Mouse (Mus musculus): ENCODE results near the gene Prkcb. TPM values are rescaled to one million over a fixed set of nuclear protein-coding genes. Genes with fewer than 3 reads are reported as not detected.

Gene Prkcb
- polyA plus RNA-seq, 1 experiment from 2014 or later: 4.1 TPM

GRCm38 (mm10) chr7:122512430-122512966, 223.9 kb downstream of the Prkcb start:
- WGBS: 71% methylated on average over 13 of the region's 13 CpGs
- Histone ChIP-seq H3K9me3 (ENCODE audit: control insufficient read depth, low read length) (no peaks in the 10 kb centered on the region), H3K4me1 (ENCODE audit: control insufficient read depth, insufficient read depth, low read length) (no peaks in the 10 kb centered on the region), H3K9ac (ENCODE audit: low read depth, low read length) (no peak overlapping the region), H3K4me2 (ENCODE audit: low read depth, low read length) (no peak overlapping the region), H3K27me3 (replicated peaks; ENCODE audit: control insufficient read depth, insufficient read depth, low read length) (no peaks in the 10 kb centered on the region), H3K36me3 (ENCODE audit: control insufficient read depth, insufficient read depth, low read length) (no peaks in the 10 kb centered on the region), H3K27ac (ENCODE audit: low read length) (no peak overlapping the region), H3K4me3 (ENCODE audit: low read length) (no peak overlapping the region)
- no peak for ATAC-seq

GRCm38 (mm10) chr7:122520850-122521638, 232.5 kb downstream of the Prkcb start:
- Histone ChIP-seq H3K36me3 (ENCODE audit: control insufficient read depth, insufficient read depth, low read length) (no peaks in the 10 kb centered on the region), H3K4me1 (ENCODE audit: control insufficient read depth, insufficient read depth, low read length) (no peaks in the 10 kb centered on the region), H3K4me3 (ENCODE audit: low read length) (no peak overlapping the region), H3K9ac (ENCODE audit: low read depth, low read length) (no peak overlapping the region), H3K9me3 (ENCODE audit: control insufficient read depth, low read length) (no peaks in the 10 kb centered on the region), H3K27me3 (replicated peaks; ENCODE audit: control insufficient read depth, insufficient read depth, low read length) (no peaks in the 10 kb centered on the region), H3K27ac (ENCODE audit: low read length) (no peak overlapping the region), H3K4me2 (ENCODE audit: low read depth, low read length) (no peak overlapping the region)
- no peak for ATAC-seq
- WGBS: 50% methylated on average over 7 of the region's 7 CpGs

- no peak for ATAC-seq
- no peaks in the 10 kb centered on the region for H3K9me3 ChIP-seq (ENCODE audit: control insufficient read depth, low read length)
- no peaks in the 10 kb centered on the region for H3K27me3 ChIP-seq (replicated peaks; ENCODE audit: control insufficient read depth, insufficient read depth, low read length)
- no peak overlapping the region for H3K27ac ChIP-seq (ENCODE audit: low read length)
- H3K4me2 ChIP-seq (ENCODE audit: low read depth, low read length): no peak overlapping the region
- no peaks in the 10 kb centered on the region for H3K36me3 ChIP-seq (ENCODE audit: control insufficient read depth, insufficient read depth, low read length)
- H3K4me1 ChIP-seq (ENCODE audit: control insufficient read depth, insufficient read depth, low read length): no peaks in the 10 kb centered on the region
- no peak overlapping the region for H3K4me3 ChIP-seq (ENCODE audit: low read length)
- 95% methylated on average over 11 of the region's 11 CpGs for WGBS
- H3K9ac ChIP-seq (ENCODE audit: low read depth, low read length): no peak overlapping the region
Observed at GRCm38 (mm10) chr7:122528201-122528600, 239.7 kb downstream of the Prkcb start.

- H3K36me3 ChIP-seq (ENCODE audit: control insufficient read depth, insufficient read depth, low read length): no peaks in the 10 kb centered on the region
- H3K9ac ChIP-seq (ENCODE audit: low read depth, low read length): no peak overlapping the region
- H3K4me3 ChIP-seq (ENCODE audit: low read length): no peak overlapping the region
- no peak overlapping the region for H3K27ac ChIP-seq (ENCODE audit: low read length)
- WGBS: 91% methylated on average over 5 of the region's 5 CpGs
- H3K4me1 ChIP-seq (ENCODE audit: control insufficient read depth, insufficient read depth, low read length): no peaks in the 10 kb centered on the region
- no peak for ATAC-seq
- H3K4me2 ChIP-seq (ENCODE audit: low read depth, low read length): no peak overlapping the region
- no peaks in the 10 kb centered on the region for H3K27me3 ChIP-seq (replicated peaks; ENCODE audit: control insufficient read depth, insufficient read depth, low read length)
- H3K9me3 ChIP-seq (ENCODE audit: control insufficient read depth, low read length): no peaks in the 10 kb centered on the region
Observed at GRCm38 (mm10) chr7:122528646-122529045, 240.1 kb downstream of the Prkcb start.

- ATAC-seq: no peak
- Histone ChIP-seq H3K4me1 (ENCODE audit: control insufficient read depth, insufficient read depth, low read length) (no peaks in the 10 kb centered on the region), H3K9me3 (ENCODE audit: control insufficient read depth, low read length) (no peaks in the 10 kb centered on the region), H3K9ac (ENCODE audit: low read depth, low read length) (no peak overlapping the region), H3K4me2 (ENCODE audit: low read depth, low read length) (no peak overlapping the region), H3K27me3 (replicated peaks; ENCODE audit: control insufficient read depth, insufficient read depth, low read length) (no peaks in the 10 kb centered on the region), H3K27ac (ENCODE audit: low read length) (no peak overlapping the region), H3K4me3 (ENCODE audit: low read length) (no peak overlapping the region), H3K36me3 (ENCODE audit: control insufficient read depth, insufficient read depth, low read length) (no peaks in the 10 kb centered on the region)
- 83% methylated on average over 9 of the region's 9 CpGs for WGBS
Observed at GRCm38 (mm10) chr7:122533566-122534360, 245.2 kb downstream of the Prkcb start.

GRCm38 (mm10) chr7:122544616-122545015, 256.1 kb downstream of the Prkcb start:
- no peak for ATAC-seq
- no peak overlapping the region for H3K4me3 ChIP-seq (ENCODE audit: low read length)
- no peaks in the 10 kb centered on the region for H3K27me3 ChIP-seq (replicated peaks; ENCODE audit: control insufficient read depth, insufficient read depth, low read length)
- no peaks in the 10 kb centered on the region for H3K4me1 ChIP-seq (ENCODE audit: control insufficient read depth, insufficient read depth, low read length)
- no peak overlapping the region for H3K4me2 ChIP-seq (ENCODE audit: low read depth, low read length)
- no peak overlapping the region for H3K9ac ChIP-seq (ENCODE audit: low read depth, low read length)
- no peaks in the 10 kb centered on the region for H3K36me3 ChIP-seq (ENCODE audit: control insufficient read depth, insufficient read depth, low read length)
- no peak overlapping the region for H3K27ac ChIP-seq (ENCODE audit: low read length)
- 79% methylated on average over 3 of the region's 3 CpGs for WGBS
- H3K9me3 ChIP-seq (ENCODE audit: control insufficient read depth, low read length): no peaks in the 10 kb centered on the region

- 60% methylated on average over 6 of the region's 6 CpGs for WGBS
- ATAC-seq: no peak
- H3K27me3 ChIP-seq (replicated peaks; ENCODE audit: control insufficient read depth, insufficient read depth, low read length): no peaks in the 10 kb centered on the region
Observed at GRCm38 (mm10) chr7:122556575-122557140, 268.1 kb downstream of the Prkcb start.

GRCm38 (mm10) chr7:122558085-122558811, 269.7 kb downstream of the Prkcb start:
- WGBS: 51% methylated on average over 7 of the region's 7 CpGs

More at GRCm38 (mm10) chr7:122556575-122557140, 268.1 kb downstream of the Prkcb start:
- Histone ChIP-seq H3K9ac (ENCODE audit: low read depth, low read length) (no peak overlapping the region), H3K4me2 (ENCODE audit: low read depth, low read length) (no peak overlapping the region), H3K36me3 (ENCODE audit: control insufficient read depth, insufficient read depth, low read length) (no peaks in the 10 kb centered on the region), H3K4me3 (ENCODE audit: low read length) (no peak overlapping the region), H3K4me1 (ENCODE audit: control insufficient read depth, insufficient read depth, low read length) (no peaks in the 10 kb centered on the region), H3K9me3 (ENCODE audit: control insufficient read depth, low read length) (no peaks in the 10 kb centered on the region), H3K27ac (ENCODE audit: low read length) (no peak overlapping the region)

GRCm38 (mm10) chr7:122558912-122559311, 270.4 kb downstream of the Prkcb start:
- Histone ChIP-seq H3K27me3 (replicated peaks; ENCODE audit: control insufficient read depth, insufficient read depth, low read length) (no peaks in the 10 kb centered on the region), H3K4me3 (ENCODE audit: low read length) (no peak overlapping the region), H3K36me3 (ENCODE audit: control insufficient read depth, insufficient read depth, low read length) (no peaks in the 10 kb centered on the region), H3K9me3 (ENCODE audit: control insufficient read depth, low read length) (no peaks in the 10 kb centered on the region), H3K4me2 (ENCODE audit: low read depth, low read length) (no peak overlapping the region), H3K9ac (ENCODE audit: low read depth, low read length) (no peak overlapping the region), H3K4me1 (ENCODE audit: control insufficient read depth, insufficient read depth, low read length) (no peaks in the 10 kb centered on the region), H3K27ac (ENCODE audit: low read length) (no peak overlapping the region)
- WGBS: 34% methylated on average over 6 of the region's 6 CpGs
- ATAC-seq: no peak

More at GRCm38 (mm10) chr7:122558085-122558811, 269.7 kb downstream of the Prkcb start:
- no peaks in the 10 kb centered on the region for H3K4me1 ChIP-seq (ENCODE audit: control insufficient read depth, insufficient read depth, low read length)
- no peaks in the 10 kb centered on the region for H3K27me3 ChIP-seq (replicated peaks; ENCODE audit: control insufficient read depth, insufficient read depth, low read length)
- no peak overlapping the region for H3K9ac ChIP-seq (ENCODE audit: low read depth, low read length)
- no peak overlapping the region for H3K4me2 ChIP-seq (ENCODE audit: low read depth, low read length)
- no peak overlapping the region for H3K4me3 ChIP-seq (ENCODE audit: low read length)
- no peaks in the 10 kb centered on the region for H3K9me3 ChIP-seq (ENCODE audit: control insufficient read depth, low read length)
- no peaks in the 10 kb centered on the region for H3K36me3 ChIP-seq (ENCODE audit: control insufficient read depth, insufficient read depth, low read length)
- no peak overlapping the region for H3K27ac ChIP-seq (ENCODE audit: low read length)
- ATAC-seq: no peak
